Mouse (Mus musculus): ENCODE data around the gene Rgsl1. TPM values are rescaled to one million over a fixed set of nuclear protein-coding genes. Genes with fewer than 3 reads are reported as not detected.

The Rgsl1 gene
- polyA plus RNA-seq, 1 experiment from 2014 or later: not detected

DNA sequence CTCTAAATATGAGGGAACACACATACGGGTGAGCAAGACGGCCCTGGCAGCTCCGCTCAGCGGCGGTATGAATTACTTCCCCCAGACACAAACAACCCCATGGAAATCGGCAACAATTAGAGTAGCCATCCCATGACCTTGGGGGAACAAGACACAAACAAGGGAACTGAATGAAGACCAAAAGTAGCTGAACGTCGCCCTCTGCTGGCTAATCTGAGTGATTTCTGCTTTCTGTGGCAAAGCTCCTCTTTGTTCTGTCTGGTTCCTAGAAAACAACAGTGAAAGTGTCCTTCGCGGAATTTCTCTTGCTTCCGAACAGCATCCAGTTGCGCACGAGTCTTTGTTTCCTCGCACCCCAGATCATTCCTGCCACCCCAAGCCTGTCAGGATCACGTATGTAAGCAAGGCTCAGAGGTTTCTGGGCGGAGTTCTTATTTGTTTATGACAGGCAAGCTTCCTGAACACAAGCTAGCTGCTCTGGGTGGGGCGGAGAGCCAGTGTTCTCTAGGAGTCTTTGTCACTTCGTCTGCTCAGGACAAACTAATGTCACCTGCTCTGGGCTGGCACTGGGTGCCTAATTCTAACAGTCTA is 94.6 kb downstream of the Rgsl1 start, which contains the start of gene Rnasel:
Rnasel (plus strand) TSS at position 216 of the 591 bp plus-strand sequence.
- Histone ChIP-seq H3K4me3 (ENCODE audit: low read length) (peak within 1 kb of the TSS; percentile 21), H3K27ac (ENCODE audit: low read depth, low read length) (peak within 1 kb of the TSS; percentile 10; the same call in 1 of the 2 replicates), H3K4me2 (replicated peaks; ENCODE audit: low read depth, low read length) (peak within 1 kb of the TSS; percentile 46), H3K9ac (ENCODE audit: low read depth, low read length) (peak within 1 kb of the TSS; percentile 42), H3K36me3 (ENCODE audit: control insufficient read depth, insufficient read depth, low read length) (no peaks in the 10 kb centered on the region), H3K27me3 (ENCODE audit: control insufficient read depth, insufficient read depth, low read length) (no peaks in the 10 kb centered on the region), H3K9me3 (ENCODE audit: control insufficient read depth, low read length) (no peaks in the 10 kb centered on the region), H3K4me1 (ENCODE audit: control insufficient read depth, insufficient read depth, low read length) (peaks cover 20% of the 10 kb centered on the region; the same call in 1 of the 2 replicates)
- peak; percentile 68 for ATAC-seq (ENCODE audit: low FRiP score, low TSS enrichment)
- 3% methylated on average over 18 of the region's 18 CpGs for WGBS

GRCm38 (mm10) chr1:153748549-153748948 is 95.4 kb downstream of the Rgsl1 start:
- WGBS: 6% methylated on average over 1 of the region's 1 CpGs
- peak overlapping the region; percentile 4; the same call in 1 of the 2 replicates for H3K27ac ChIP-seq (ENCODE audit: low read depth, low read length)
- peaks cover 20% of the 10 kb centered on the region; the same call in 1 of the 2 replicates for H3K4me1 ChIP-seq (ENCODE audit: control insufficient read depth, insufficient read depth, low read length)
- H3K9me3 ChIP-seq (ENCODE audit: control insufficient read depth, low read length): no peaks in the 10 kb centered on the region
- H3K9ac ChIP-seq (ENCODE audit: low read depth, low read length): no peak overlapping the region
- no peak overlapping the region for H3K4me3 ChIP-seq (ENCODE audit: low read length)
- peak overlapping the region; percentile 46; the same call in 1 of the 2 replicates for H3K4me2 ChIP-seq (replicated peaks; ENCODE audit: low read depth, low read length)
- ATAC-seq (ENCODE audit: low FRiP score, low TSS enrichment): 0 out of 2 replicates have a peak, but pooled peaks have one; percentile 11
- no peaks in the 10 kb centered on the region for H3K27me3 ChIP-seq (ENCODE audit: control insufficient read depth, insufficient read depth, low read length)
- no peaks in the 10 kb centered on the region for H3K36me3 ChIP-seq (ENCODE audit: control insufficient read depth, insufficient read depth, low read length)

DNA sequence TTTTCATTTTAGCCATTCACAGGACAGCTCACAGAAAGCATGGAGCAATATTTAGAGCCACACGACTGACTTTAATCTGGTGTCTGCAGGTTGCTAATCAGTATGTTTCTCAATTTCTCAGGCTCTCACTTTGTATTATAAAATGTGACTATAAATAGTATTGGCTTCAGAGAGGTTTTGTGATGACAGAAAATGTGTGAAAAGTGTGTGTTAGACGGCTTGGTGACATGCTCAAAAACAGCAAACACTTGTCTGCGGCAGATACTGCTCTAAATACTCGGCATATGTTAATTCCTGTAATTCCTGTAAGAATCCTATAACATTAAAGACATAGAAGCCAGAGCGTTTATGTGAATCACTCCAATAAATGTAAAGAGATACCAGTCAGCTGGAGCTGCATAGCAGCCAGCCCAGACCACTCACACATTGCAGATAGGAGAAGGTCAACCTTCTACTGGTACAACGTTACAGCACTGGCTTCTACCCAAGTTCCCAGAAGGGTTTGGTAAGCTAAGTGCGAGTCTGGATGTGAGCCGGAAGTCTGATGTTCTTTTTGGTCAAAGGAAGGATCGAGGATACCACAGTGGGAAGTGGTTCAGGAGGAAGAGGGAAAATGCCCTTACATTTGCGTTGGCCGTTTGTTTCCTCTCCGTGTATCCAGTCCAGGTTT is 95.9 kb downstream of the Rgsl1 start:
- Histone ChIP-seq H3K4me2 (replicated peaks; ENCODE audit: low read depth, low read length) (no peak overlapping the region), H3K9ac (ENCODE audit: low read depth, low read length) (no peak overlapping the region), H3K36me3 (ENCODE audit: control insufficient read depth, insufficient read depth, low read length) (no peaks in the 10 kb centered on the region), H3K9me3 (ENCODE audit: control insufficient read depth, low read length) (no peaks in the 10 kb centered on the region), H3K27me3 (ENCODE audit: control insufficient read depth, insufficient read depth, low read length) (no peaks in the 10 kb centered on the region), H3K4me3 (ENCODE audit: low read length) (no peak overlapping the region), H3K27ac (ENCODE audit: low read depth, low read length) (0 out of 2 replicates have a peak overlapping the region, but pooled peaks have one; percentile 4), H3K4me1 (ENCODE audit: control insufficient read depth, insufficient read depth, low read length) (peaks cover 20% of the 10 kb centered on the region; the same call in 1 of the 2 replicates)
- ATAC-seq (ENCODE audit: low FRiP score, low TSS enrichment): no peak
- 60% methylated on average over 12 of the region's 12 CpGs for WGBS

- H3K4me3 ChIP-seq (ENCODE audit: low read length): no peak overlapping the region
- H3K27me3 ChIP-seq (ENCODE audit: control insufficient read depth, insufficient read depth, low read length): no peaks in the 10 kb centered on the region
- H3K36me3 ChIP-seq (ENCODE audit: control insufficient read depth, insufficient read depth, low read length): no peaks in the 10 kb centered on the region
- H3K4me1 ChIP-seq (ENCODE audit: control insufficient read depth, insufficient read depth, low read length): peaks cover 15% of the 10 kb centered on the region; the same call in 1 of the 2 replicates
- WGBS: 3% methylated on average over 12 of the region's 12 CpGs
- no peak overlapping the region for H3K4me2 ChIP-seq (replicated peaks; ENCODE audit: low read depth, low read length)
- no peak overlapping the region for H3K27ac ChIP-seq (ENCODE audit: low read depth, low read length)
- no peak for ATAC-seq (ENCODE audit: low FRiP score, low TSS enrichment)
- no peaks in the 10 kb centered on the region for H3K9me3 ChIP-seq (ENCODE audit: control insufficient read depth, low read length)
- no peak overlapping the region for H3K9ac ChIP-seq (ENCODE audit: low read depth, low read length)
These were observed 97.2 kb downstream of the Rgsl1 start for GRCm38 (mm10) chr1:153746728-153747127.

GRCm38 (mm10) chr1:153746119-153746670 is 97.7 kb downstream of the Rgsl1 start:
- peaks cover 14% of the 10 kb centered on the region; the same call in 1 of the 2 replicates for H3K4me1 ChIP-seq (ENCODE audit: control insufficient read depth, insufficient read depth, low read length)
- ATAC-seq (ENCODE audit: low FRiP score, low TSS enrichment): no peak

GRCm38 (mm10) chr1:153742374-153743155 is 101.4 kb downstream of the Rgsl1 start:
- Histone ChIP-seq H3K4me3 (ENCODE audit: low read length) (no peak overlapping the region), H3K9ac (ENCODE audit: low read depth, low read length) (no peak overlapping the region), H3K36me3 (ENCODE audit: control insufficient read depth, insufficient read depth, low read length) (no peaks in the 10 kb centered on the region), H3K4me2 (replicated peaks; ENCODE audit: low read depth, low read length) (no peak overlapping the region), H3K4me1 (ENCODE audit: control insufficient read depth, insufficient read depth, low read length) (peaks cover 4% of the 10 kb centered on the region; the same call in 1 of the 2 replicates), H3K27ac (ENCODE audit: low read depth, low read length) (no peak overlapping the region), H3K27me3 (ENCODE audit: control insufficient read depth, insufficient read depth, low read length) (peaks cover 21% of the 10 kb centered on the region), H3K9me3 (ENCODE audit: control insufficient read depth, low read length) (no peaks in the 10 kb centered on the region)
- no peak for ATAC-seq (ENCODE audit: low FRiP score, low TSS enrichment)
- 48% methylated on average over 11 of the region's 11 CpGs for WGBS

More at GRCm38 (mm10) chr1:153746119-153746670, 97.7 kb downstream of the Rgsl1 start:
- Histone ChIP-seq H3K27me3 (ENCODE audit: control insufficient read depth, insufficient read depth, low read length) (peaks cover 2% of the 10 kb centered on the region; the same call in 1 of the 2 replicates), H3K4me2 (replicated peaks; ENCODE audit: low read depth, low read length) (no peak overlapping the region), H3K9ac (ENCODE audit: low read depth, low read length) (no peak overlapping the region), H3K4me3 (ENCODE audit: low read length) (no peak overlapping the region), H3K9me3 (ENCODE audit: control insufficient read depth, low read length) (no peaks in the 10 kb centered on the region), H3K27ac (ENCODE audit: low read depth, low read length) (no peak overlapping the region), H3K36me3 (ENCODE audit: control insufficient read depth, insufficient read depth, low read length) (no peaks in the 10 kb centered on the region)
- 81% methylated on average over 14 of the region's 14 CpGs for WGBS

DNA sequence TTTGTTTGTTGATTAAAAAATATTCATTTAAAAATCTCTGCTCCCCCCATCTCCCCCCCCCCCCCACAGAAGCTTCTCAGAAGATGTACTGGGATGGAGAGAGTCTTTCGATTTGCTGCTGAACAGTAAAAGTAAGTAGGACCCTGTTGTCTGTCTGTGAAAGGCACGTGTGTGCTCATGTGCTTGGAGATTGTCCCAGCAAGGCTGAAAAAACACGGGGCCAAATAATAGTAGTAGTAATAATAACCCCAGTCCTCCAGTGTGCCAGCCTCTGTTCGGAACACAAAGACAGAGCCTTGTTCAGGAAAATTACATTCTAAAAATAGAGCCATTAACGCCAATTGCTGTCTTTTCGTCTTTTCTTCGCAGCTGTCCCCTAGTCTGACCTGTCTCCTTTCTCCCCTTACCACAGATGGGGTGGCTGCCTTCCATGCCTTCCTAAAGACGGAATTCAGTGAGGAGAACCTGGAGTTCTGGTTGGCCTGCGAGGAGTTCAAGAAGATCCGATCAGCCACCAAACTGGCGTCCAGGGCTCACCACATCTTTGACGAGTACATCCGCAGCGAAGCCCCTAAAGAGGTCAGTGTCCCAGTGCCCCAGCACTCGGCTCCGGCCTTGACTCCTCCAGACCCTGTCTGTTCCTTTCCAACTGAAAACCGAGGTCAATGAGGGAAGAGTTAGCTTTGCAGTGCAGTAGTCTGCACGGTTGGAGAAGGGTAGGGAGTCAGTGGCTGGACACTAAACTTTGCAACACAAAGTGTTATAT is 102.2 kb downstream of the Rgsl1 start:
- H3K36me3 ChIP-seq (ENCODE audit: control insufficient read depth, insufficient read depth, low read length): no peaks in the 10 kb centered on the region
- H3K27ac ChIP-seq (ENCODE audit: low read depth, low read length): no peak overlapping the region
- no peak overlapping the region for H3K9ac ChIP-seq (ENCODE audit: low read depth, low read length)
- H3K4me3 ChIP-seq (ENCODE audit: low read length): peak overlapping the region; percentile 30; the same call in 1 of the 2 replicates
- H3K4me2 ChIP-seq (replicated peaks; ENCODE audit: low read depth, low read length): 0 out of 2 replicates have a peak overlapping the region, but pooled peaks have one; percentile 68
- no peaks in the 10 kb centered on the region for H3K9me3 ChIP-seq (ENCODE audit: control insufficient read depth, low read length)
- H3K4me1 ChIP-seq (ENCODE audit: control insufficient read depth, insufficient read depth, low read length): peaks cover 4% of the 10 kb centered on the region; the same call in 1 of the 2 replicates
- no peak for ATAC-seq (ENCODE audit: low FRiP score, low TSS enrichment)
- H3K27me3 ChIP-seq (ENCODE audit: control insufficient read depth, insufficient read depth, low read length): peaks cover 21% of the 10 kb centered on the region
- 71% methylated on average over 18 of the region's 18 CpGs for WGBS
